Mouse (Mus musculus) G1E-ER4 (cell line): Measurements from ENCODE around the gene Foxo4. TPM values are rescaled to one million over a fixed set of nuclear protein-coding genes. Genes with fewer than 3 reads are reported as not detected.

Experiments
- GATA1 ChIP-seq: IDR thresholded peaks from one replicate; pipeline ENCODE4 v1.8.0; 2012; ENCODE audit warnings: low read length, inconsistent platforms
- polyA plus RNA-seq: library from polyadenylated mRNA; stranded (reverse); fragments of >175 nt; gene quantifications from 2 replicates; pipeline ENCODE4 v1.2.3, GENCODE M21; 2012

Gene Foxo4
- polyA plus RNA-seq, 1 experiment = 58.2 TPM

- TF ChIP-seq GATA1 = no peak
Observed at GRCm38 (mm10) chrX:101282813-101283212, 28.5 kb downstream of the Foxo4 start.

- no peak for TF ChIP-seq GATA1
Observed at GRCm38 (mm10) chrX:101285534-101285933, 31.2 kb downstream of the Foxo4 start.

- TF ChIP-seq GATA1 = no peak
Observed at GRCm38 (mm10) chrX:101285953-101286670, 31.8 kb downstream of the Foxo4 start.

DNA sequence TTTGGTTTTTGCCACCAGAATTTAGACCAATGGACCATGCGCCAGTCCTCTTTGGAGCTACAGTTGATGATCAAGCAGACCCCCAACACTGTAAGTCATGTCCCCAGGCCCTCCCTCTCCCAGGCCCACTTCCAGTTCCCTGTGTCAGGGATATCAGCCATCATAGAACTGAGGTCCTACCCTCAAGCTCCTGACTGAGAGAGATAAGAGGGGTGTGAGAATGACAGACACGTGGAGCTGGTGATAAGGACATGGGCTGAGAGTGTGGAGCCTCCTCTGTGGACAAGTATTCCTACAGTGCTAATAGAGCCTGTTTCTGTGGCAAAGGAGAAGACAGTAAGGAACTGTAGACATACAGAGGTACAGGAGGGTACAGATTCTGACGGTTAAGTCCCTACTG, 33.2 kb downstream of the Foxo4 start:
- peak; percentile 44 for TF ChIP-seq GATA1

DNA sequence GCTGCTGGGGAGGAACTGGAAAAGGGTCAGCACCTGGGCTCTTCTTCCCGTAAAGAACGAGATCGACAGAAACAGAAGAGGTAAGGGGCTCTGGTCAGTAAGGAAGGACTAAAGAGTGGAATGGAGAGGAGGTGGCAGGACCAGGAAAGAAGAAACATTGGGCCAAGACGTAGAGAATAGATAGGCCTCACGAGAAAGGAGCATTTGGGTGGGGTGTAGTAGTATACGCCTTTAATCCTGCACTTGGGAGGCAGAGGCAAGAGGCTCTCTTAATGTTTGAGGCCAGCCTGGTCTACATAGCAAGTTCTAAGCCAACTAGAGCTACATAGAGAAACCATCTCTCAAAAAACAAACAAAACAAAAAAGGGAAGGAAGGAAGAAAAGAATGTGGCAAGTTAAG, 34.1 kb downstream of the Foxo4 start:
- TF ChIP-seq GATA1 = no peak

- no peak for TF ChIP-seq GATA1
Observed at GRCm38 (mm10) chrX:101289037-101289436, 34.7 kb downstream of the Foxo4 start.

DNA sequence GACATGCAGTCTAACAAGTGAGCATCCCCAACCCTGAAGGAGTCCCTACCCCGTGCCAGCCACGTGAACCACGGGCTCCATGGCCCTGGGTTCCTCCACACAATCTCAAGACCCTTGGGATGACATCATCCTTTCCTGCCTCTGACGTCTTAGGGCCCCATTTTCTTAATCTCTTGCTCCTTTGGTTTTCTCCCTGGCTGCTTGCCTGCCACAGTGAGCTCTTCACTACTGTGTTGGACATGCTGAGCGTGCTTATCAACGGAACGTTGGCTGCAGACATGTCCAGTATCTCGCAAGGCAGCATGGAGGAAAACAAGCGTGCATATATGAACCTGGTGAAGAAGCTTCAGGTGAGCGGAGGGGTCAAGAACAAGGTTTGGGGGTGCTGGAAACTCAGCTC, 35.8 kb downstream of the Foxo4 start:
- TF ChIP-seq GATA1 = no peak

- no peak for TF ChIP-seq GATA1
Observed at GRCm38 (mm10) chrX:101299055-101299454, 44.7 kb downstream of the Foxo4 start, which contains the start of gene Nlgn3. Gene Nlgn3, plus strand, starts transcription at chrX:101299168.

- no peak for TF ChIP-seq GATA1
Observed at GRCm38 (mm10) chrX:101299473-101300426, 45.4 kb downstream of the Foxo4 start.

DNA sequence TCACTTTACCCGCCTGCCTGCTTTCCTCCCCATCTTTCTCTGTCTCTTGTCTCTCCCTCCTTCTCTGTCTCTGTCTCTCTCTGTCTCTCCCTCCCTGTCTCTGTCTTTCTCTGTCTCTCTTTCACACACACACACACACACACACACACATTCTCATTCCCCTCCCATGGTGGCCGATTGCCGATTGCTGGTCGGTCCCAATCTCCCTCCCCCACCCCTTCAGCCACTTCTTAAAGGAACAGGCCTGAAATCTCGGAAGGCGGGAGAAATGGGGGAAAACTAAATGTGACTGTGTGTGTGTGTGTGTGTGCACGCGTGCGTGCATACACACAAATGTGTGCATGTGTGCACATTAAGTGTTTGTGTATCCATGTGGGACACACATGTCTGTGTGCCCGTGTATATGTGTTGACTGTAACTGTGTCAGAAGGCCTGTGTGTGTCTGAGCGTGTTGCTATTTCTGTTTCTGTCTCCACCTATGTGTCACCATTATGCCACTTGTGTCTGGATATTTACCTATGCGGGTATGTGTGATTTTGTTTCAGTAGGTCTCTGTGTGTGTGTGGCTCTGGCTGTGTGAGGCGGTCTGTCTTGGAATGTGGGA, 46.2 kb downstream of the Foxo4 start:
- TF ChIP-seq GATA1 = no peak

GRCm38 (mm10) chrX:101301654-101302053, 47.3 kb downstream of the Foxo4 start:
- TF ChIP-seq GATA1 = no peak

DNA sequence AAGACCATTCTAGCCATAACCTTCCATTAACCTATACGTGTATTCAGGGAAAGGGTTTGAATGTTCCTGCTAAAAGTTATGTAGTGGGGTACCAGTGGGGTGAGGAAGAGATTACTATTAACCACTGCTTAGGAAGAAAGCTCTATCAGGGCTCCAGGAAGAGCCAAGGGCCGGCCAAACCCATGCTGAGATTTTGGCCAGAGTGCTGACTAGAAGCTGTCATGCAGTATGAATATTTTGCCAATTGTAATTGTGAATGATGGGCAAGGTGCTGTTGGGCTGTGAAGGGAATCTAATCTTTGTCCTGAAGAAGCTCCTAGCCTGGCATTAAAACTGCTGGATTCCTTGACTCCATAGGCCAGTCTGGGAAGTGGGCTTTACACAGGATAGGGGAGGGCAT, 50.3 kb downstream of the Foxo4 start:
- TF ChIP-seq GATA1 = no peak

DNA sequence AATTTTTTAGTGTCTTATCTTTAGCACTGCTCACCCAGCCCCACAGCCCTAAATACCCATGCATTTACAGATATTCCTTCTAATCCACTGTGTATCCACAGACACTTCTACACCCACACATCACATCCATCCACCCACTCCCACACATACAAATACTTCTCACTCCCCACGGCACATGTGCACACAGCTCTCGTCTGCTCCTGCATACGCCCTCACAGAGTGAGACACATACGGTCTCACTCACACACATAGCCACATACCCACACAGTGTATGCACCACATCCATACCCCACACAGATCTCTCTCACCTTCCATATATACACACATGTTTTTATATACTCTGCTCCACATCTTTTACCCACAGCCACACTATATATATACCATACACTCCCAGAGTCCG, 55.0 kb downstream of the Foxo4 start:
- TF ChIP-seq GATA1 = no peak

Other genes starting within 250 kb of the Foxo4 start
- not detected in 2 replicates for gene Tex11, start 194.9 kb upstream of the Foxo4 start, polyA plus RNA-seq
- gene Slc7a3, start 168.5 kb upstream of the Foxo4 start, polyA plus RNA-seq = not detected in 2 replicates
- 29.4 and 33.6 TPM in 2 replicates for gene Snx12, start 32.0 kb upstream of the Foxo4 start, polyA plus RNA-seq
- gene Gm614, start 9.5 kb downstream of the Foxo4 start, polyA plus RNA-seq = not detected in 2 replicates
- gene Il2rg, start 13.7 kb downstream of the Foxo4 start, polyA plus RNA-seq = 22.6 and 24.4 TPM in 2 replicates
- gene Gm20489, start 14.5 kb downstream of the Foxo4 start, polyA plus RNA-seq = not detected in 2 replicates
- gene Med12, start 19.5 kb downstream of the Foxo4 start, polyA plus RNA-seq = 37.1 and 81.7 TPM in 2 replicates
- gene Nlgn3, start 44.6 kb downstream of the Foxo4 start, polyA plus RNA-seq = 0.09 TPM in 1 of 2 replicates, not detected in the other
- not detected in 2 replicates for gene Gjb1, start 121.8 kb downstream of the Foxo4 start, polyA plus RNA-seq
- 36.4 and 38.0 TPM in 2 replicates for gene Zmym3, start 166.3 kb downstream of the Foxo4 start, polyA plus RNA-seq
- 33.9 and 78.3 TPM in 2 replicates for gene Nono, start 174.8 kb downstream of the Foxo4 start, polyA plus RNA-seq
- gene Itgb1bp2, start 194.6 kb downstream of the Foxo4 start, polyA plus RNA-seq = 0.14 TPM in 1 of 2 replicates, not detected in the other